Mouse (Mus musculus) activated CD4-positive, CD25-positive, alpha-beta regulatory T cell, adult 4 months (primary cell): ENCODE data around the gene Defb3. TPM values are rescaled to one million over a fixed set of nuclear protein-coding genes. Genes with fewer than 3 reads are reported as not detected.
"Not testable (repeated sequence)": the region's sequence is repeated elsewhere in the genome, so short reads cannot be mapped to it uniquely, and the experiment has no call there.

Experiments used
- ATAC-seq: one replicate; pipeline ENCODE4 v1.8.0; 2017
- polyA plus RNA-seq, 2 experiments: library from polyadenylated mRNA; unstranded; fragments of 100-300 nt; shearing (Covaris generic); gene quantifications; one replicate each; pipeline ENCODE4 v1.2.1; 2017

The Defb3 gene
- polyA plus RNA-seq = not detected

GRCm38 (mm10) chr8:19293060-19293459 is at the start of gene Defb3:
TSS of gene Defb3 (plus strand) at chr8:19293360.
- ATAC-seq = not testable (repeated sequence)

DNA sequence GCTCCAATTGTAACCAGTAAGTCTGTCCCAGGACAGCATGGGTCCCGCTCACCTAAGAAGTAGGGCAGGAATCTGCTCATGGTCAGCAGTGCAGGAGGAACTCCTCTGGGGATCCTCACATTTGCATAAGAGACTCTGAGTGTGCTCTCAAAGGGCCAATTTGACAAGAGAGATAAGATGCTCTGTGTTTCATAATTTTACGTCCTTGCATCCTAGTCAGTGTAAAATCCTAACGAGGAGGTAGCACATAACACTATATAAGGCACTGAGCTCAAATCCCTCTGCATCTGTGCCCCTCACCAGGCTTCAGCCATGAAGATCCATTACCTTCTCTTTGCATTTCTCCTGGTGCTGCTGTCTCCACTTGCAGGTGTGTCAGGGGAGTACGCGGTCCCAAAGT is 45.9 kb upstream of the Defb3 start, which contains the start of gene Defb5:
Gene Defb5 (plus strand): TSS at position 301 of the 400 bp plus-strand sequence.
- ATAC-seq = no peak

GRCm38 (mm10) chr8:19258136-19258535 is 35.0 kb upstream of the Defb3 start:
- ATAC-seq = no peak

DNA sequence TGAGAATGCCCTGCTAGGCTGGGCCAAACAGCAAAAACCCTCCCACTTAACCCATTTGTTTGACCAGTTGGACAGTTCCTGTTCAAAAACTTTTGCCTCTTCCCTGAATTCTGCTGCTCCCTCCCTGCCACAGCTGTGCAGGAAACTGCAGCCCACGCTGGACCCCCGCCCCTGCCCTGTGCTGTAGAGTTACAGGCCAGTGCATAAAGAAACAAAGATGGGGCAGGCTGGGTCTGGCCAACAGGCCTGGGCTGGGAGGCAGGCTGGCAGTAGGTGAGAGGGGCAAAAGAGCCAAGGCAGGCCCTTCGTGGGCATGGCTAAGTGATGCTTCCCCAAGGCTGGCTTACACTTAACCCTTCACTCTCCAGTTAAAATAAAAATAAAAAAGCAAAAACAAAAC is 33.5 kb upstream of the Defb3 start:
- ATAC-seq = no peak

GRCm38 (mm10) chr8:19298361-19298760 is 5.2 kb downstream of the Defb3 start:
- not testable (repeated sequence) for ATAC-seq

GRCm38 (mm10) chr8:19331836-19332235 is 38.7 kb downstream of the Defb3 start:
- ATAC-seq = no peak

Other genes starting within 250 kb of the Defb3 start
- gene Defb39, start 228.6 kb upstream of the Defb3 start, polyA plus RNA-seq = not detected
- not detected for gene Defb12, start 178.5 kb upstream of the Defb3 start, polyA plus RNA-seq
- gene Defb34, start 169.6 kb upstream of the Defb3 start, polyA plus RNA-seq = not detected
- not detected for gene Gm45826, start 152.6 kb upstream of the Defb3 start, polyA plus RNA-seq
- gene Defb14, start 99.0 kb upstream of the Defb3 start, polyA plus RNA-seq = not detected
- not detected for gene Defb4, start 94.7 kb upstream of the Defb3 start, polyA plus RNA-seq
- gene Defb6, start 67.9 kb upstream of the Defb3 start, polyA plus RNA-seq = not detected
- gene Defb46, start 53.4 kb upstream of the Defb3 start, polyA plus RNA-seq = not detected
- gene Defb5, start 45.8 kb upstream of the Defb3 start, polyA plus RNA-seq = not detected
- gene Defb8, start 154.2 kb downstream of the Defb3 start, polyA plus RNA-seq = not detected
- not detected for gene Defb7, start 201.7 kb downstream of the Defb3 start, polyA plus RNA-seq